Mouse (Mus musculus): ENCODE data around the gene Ptprn2. TPM values are rescaled to one million over a fixed set of nuclear protein-coding genes. Genes with fewer than 3 reads are reported as not detected.

Gene Ptprn2
- polyA plus RNA-seq, 1 experiment, result 0.22 TPM

- no peak for TF ChIP-seq MAX (IDR thresholded peaks at IDR 0.05; ENCODE audit: low read depth)
- TF ChIP-seq TCF3 (IDR thresholded peaks at IDR 0.05; ENCODE audit: insufficient read length, low read depth), result no peak
- no peak for TF ChIP-seq POLR2AphosphoS2 (IDR thresholded peaks at IDR 0.05; ENCODE audit: insufficient read length, low read depth)
- no peak for TF ChIP-seq REST (IDR thresholded peaks at IDR 0.05; ENCODE audit: insufficient read depth, insufficient read length)
- TF ChIP-seq E2F4 (IDR thresholded peaks at IDR 0.05; ENCODE audit: insufficient read depth), result no peak
- TF ChIP-seq CEBPB (IDR thresholded peaks at IDR 0.05; ENCODE audit: insufficient read depth, poor library complexity, severe bottlenecking), result no peak
- no peak for TF ChIP-seq TCF12 (IDR thresholded peaks at IDR 0.05; ENCODE audit: insufficient read depth, poor library complexity, severe bottlenecking)
- no peak for TF ChIP-seq POLR2A (IDR thresholded peaks at IDR 0.05; ENCODE audit: insufficient read length, low read depth)
- TF ChIP-seq USF1 (IDR thresholded peaks at IDR 0.05; ENCODE audit: low read depth), result no peak
- TF ChIP-seq MYOD1 (IDR thresholded peaks at IDR 0.05; ENCODE audit: control insufficient read depth in 1 of 3, insufficient read length in 2 of 3, low read depth in 2 of 3), result no peak
- TF ChIP-seq SRF (IDR thresholded peaks at IDR 0.05; ENCODE audit: control insufficient read depth, insufficient read length, low read depth), result no peak
- H3ac ChIP-seq (ENCODE audit: control insufficient read depth, insufficient read length), result no peak overlapping the region
- H3K4me2 ChIP-seq (ENCODE audit: low read depth), result no peak overlapping the region
- H3K79me2 ChIP-seq (ENCODE audit: control insufficient read depth, insufficient read depth), result no peaks in the 10 kb centered on the region
- no peaks in the 10 kb centered on the region for H3K27me3 ChIP-seq (ENCODE audit: control insufficient read depth, insufficient read depth, insufficient read length)
- H3K4me3 ChIP-seq, result no peak overlapping the region
- H3K36me3 ChIP-seq (ENCODE audit: control insufficient read depth, insufficient read depth), result no peaks in the 10 kb centered on the region
Measured at GRCm38 (mm10) chr12:116778095-116779090, 292.9 kb downstream of the Ptprn2 start.

- Histone ChIP-seq H3K27me3 (ENCODE audit: control insufficient read depth, insufficient read depth, insufficient read length) (no peaks in the 10 kb centered on the region), H3K4me3 (no peak overlapping the region), H3K4me2 (ENCODE audit: low read depth) (no peak overlapping the region), H3K36me3 (ENCODE audit: control insufficient read depth, insufficient read depth) (no peaks in the 10 kb centered on the region), H3K79me2 (ENCODE audit: control insufficient read depth, insufficient read depth) (no peaks in the 10 kb centered on the region), H3ac (ENCODE audit: control insufficient read depth, insufficient read length) (no peak overlapping the region)
- TF ChIP-seq POLR2AphosphoS2 (IDR thresholded peaks at IDR 0.05; ENCODE audit: insufficient read length, low read depth), result no peak
- TF ChIP-seq TCF12 (IDR thresholded peaks at IDR 0.05; ENCODE audit: insufficient read depth, poor library complexity, severe bottlenecking), result no peak
- no peak for TF ChIP-seq MYOG (IDR thresholded peaks at IDR 0.05; ENCODE audit: control insufficient read depth in 1 of 3, insufficient read depth in 1 of 3, insufficient read length in 2 of 3, low read depth in 2 of 3)
- TF ChIP-seq MYOD1 (IDR thresholded peaks at IDR 0.05; ENCODE audit: control insufficient read depth in 1 of 3, insufficient read length in 2 of 3, low read depth in 2 of 3), result no peak
- no peak for TF ChIP-seq SRF (IDR thresholded peaks at IDR 0.05; ENCODE audit: control insufficient read depth, insufficient read length, low read depth)
- TF ChIP-seq POLR2A (IDR thresholded peaks at IDR 0.05; ENCODE audit: insufficient read length, low read depth), result no peak
- TF ChIP-seq REST (IDR thresholded peaks at IDR 0.05; ENCODE audit: insufficient read depth, insufficient read length), result no peak
Measured at GRCm38 (mm10) chr12:116780419-116780818, 294.9 kb downstream of the Ptprn2 start.

GRCm38 (mm10) chr12:116785731-116786130 lies 300.2 kb downstream of the Ptprn2 start:
- H3K79me2 ChIP-seq (ENCODE audit: control insufficient read depth, insufficient read depth), result no peaks in the 10 kb centered on the region
- no peaks in the 10 kb centered on the region for H3K27me3 ChIP-seq (ENCODE audit: control insufficient read depth, insufficient read depth, insufficient read length)
- H3K4me2 ChIP-seq (ENCODE audit: low read depth), result no peak overlapping the region
- no peak for TF ChIP-seq CEBPB (IDR thresholded peaks at IDR 0.05; ENCODE audit: insufficient read depth, poor library complexity, severe bottlenecking)
- no peak for TF ChIP-seq MAX (IDR thresholded peaks at IDR 0.05; ENCODE audit: low read depth)
- TF ChIP-seq USF1 (IDR thresholded peaks at IDR 0.05; ENCODE audit: low read depth), result no peak
- no peak for TF ChIP-seq TCF3 (IDR thresholded peaks at IDR 0.05; ENCODE audit: insufficient read length, low read depth)
- no peak for TF ChIP-seq SRF (IDR thresholded peaks at IDR 0.05; ENCODE audit: control insufficient read depth, insufficient read length, low read depth)
- no peak for TF ChIP-seq POLR2A (IDR thresholded peaks at IDR 0.05; ENCODE audit: insufficient read length, low read depth)
- no peak for TF ChIP-seq REST (IDR thresholded peaks at IDR 0.05; ENCODE audit: insufficient read depth, insufficient read length)
- no peak for TF ChIP-seq MYOG (IDR thresholded peaks at IDR 0.05; ENCODE audit: control insufficient read depth in 1 of 3, insufficient read depth in 1 of 3, insufficient read length in 2 of 3, low read depth in 2 of 3)
- TF ChIP-seq MYOD1 (IDR thresholded peaks at IDR 0.05; ENCODE audit: control insufficient read depth in 1 of 3, insufficient read length in 2 of 3, low read depth in 2 of 3), result no peak
- TF ChIP-seq POLR2AphosphoS2 (IDR thresholded peaks at IDR 0.05; ENCODE audit: insufficient read length, low read depth), result no peak
- TF ChIP-seq TCF12 (IDR thresholded peaks at IDR 0.05; ENCODE audit: insufficient read depth, poor library complexity, severe bottlenecking), result no peak
- TF ChIP-seq E2F4 (IDR thresholded peaks at IDR 0.05; ENCODE audit: insufficient read depth), result no peak
- H3ac ChIP-seq (ENCODE audit: control insufficient read depth, insufficient read length), result no peak overlapping the region
- no peaks in the 10 kb centered on the region for H3K36me3 ChIP-seq (ENCODE audit: control insufficient read depth, insufficient read depth)
- H3K4me3 ChIP-seq, result no peak overlapping the region

GRCm38 (mm10) chr12:116788346-116788745 lies 302.8 kb downstream of the Ptprn2 start:
- H3K27me3 ChIP-seq (ENCODE audit: control insufficient read depth, insufficient read depth, insufficient read length), result no peaks in the 10 kb centered on the region
- no peak overlapping the region for H3K4me3 ChIP-seq
- no peak overlapping the region for H3ac ChIP-seq (ENCODE audit: control insufficient read depth, insufficient read length)
- no peak for TF ChIP-seq SRF (IDR thresholded peaks at IDR 0.05; ENCODE audit: control insufficient read depth, insufficient read length, low read depth)
- no peak for TF ChIP-seq POLR2AphosphoS2 (IDR thresholded peaks at IDR 0.05; ENCODE audit: insufficient read length, low read depth)
- TF ChIP-seq USF1 (IDR thresholded peaks at IDR 0.05; ENCODE audit: low read depth), result no peak
- TF ChIP-seq MAX (IDR thresholded peaks at IDR 0.05; ENCODE audit: low read depth), result no peak
- no peak for TF ChIP-seq MYOG (IDR thresholded peaks at IDR 0.05; ENCODE audit: control insufficient read depth in 1 of 3, insufficient read depth in 1 of 3, insufficient read length in 2 of 3, low read depth in 2 of 3)
- no peak for TF ChIP-seq TCF12 (IDR thresholded peaks at IDR 0.05; ENCODE audit: insufficient read depth, poor library complexity, severe bottlenecking)
- no peak for TF ChIP-seq E2F4 (IDR thresholded peaks at IDR 0.05; ENCODE audit: insufficient read depth)
- no peak for TF ChIP-seq REST (IDR thresholded peaks at IDR 0.05; ENCODE audit: insufficient read depth, insufficient read length)
- TF ChIP-seq CEBPB (IDR thresholded peaks at IDR 0.05; ENCODE audit: insufficient read depth, poor library complexity, severe bottlenecking), result no peak
- no peak for TF ChIP-seq POLR2A (IDR thresholded peaks at IDR 0.05; ENCODE audit: insufficient read length, low read depth)
- no peak for TF ChIP-seq MYOD1 (IDR thresholded peaks at IDR 0.05; ENCODE audit: control insufficient read depth in 1 of 3, insufficient read length in 2 of 3, low read depth in 2 of 3)
- no peak for TF ChIP-seq TCF3 (IDR thresholded peaks at IDR 0.05; ENCODE audit: insufficient read length, low read depth)
- no peaks in the 10 kb centered on the region for H3K79me2 ChIP-seq (ENCODE audit: control insufficient read depth, insufficient read depth)
- no peaks in the 10 kb centered on the region for H3K36me3 ChIP-seq (ENCODE audit: control insufficient read depth, insufficient read depth)
- no peak overlapping the region for H3K4me2 ChIP-seq (ENCODE audit: low read depth)
